Mouse (Mus musculus): ENCODE results near the gene Vars. TPM values are rescaled to one million over a fixed set of nuclear protein-coding genes. Genes with fewer than 3 reads are reported as not detected.
A peak's percentile ranks its signal among the peaks of the same experiment; 100 is the strongest.
"Not testable (repeated sequence)": the region's sequence is repeated elsewhere in the genome, so short reads cannot be mapped to it uniquely, and the experiment has no call there.

Gene Vars
- polyA plus RNA-seq, 1 experiment from 2014 or later: 222 TPM

GRCm38 (mm10) chr17:34999871-35000716, 693 bp upstream of the Vars start:
- Histone ChIP-seq H3K4me3 (peak overlapping the region; percentile 84), H3K36me3 (peaks cover 64% of the 10 kb centered on the region), H3K4me1 (peaks cover 41% of the 10 kb centered on the region), H3K27ac (peak overlapping the region; percentile 94)
- H3K9me3 ChIP-seq (replicated peaks); H3K27me3 ChIP-seq (ENCODE audit: low read depth, poor library complexity, severe bottlenecking): not testable (repeated sequence)
- WGBS: 31% methylated on average over 30 of the region's 32 CpGs
- peak; percentile 62 for DNase-seq (ENCODE audit: low spot score)

- WGBS: 1% methylated on average over 35 of the region's 35 CpGs
Observed at GRCm38 (mm10) chr17:35001452-35002152, 815 bp downstream of the Vars start.

DNA sequence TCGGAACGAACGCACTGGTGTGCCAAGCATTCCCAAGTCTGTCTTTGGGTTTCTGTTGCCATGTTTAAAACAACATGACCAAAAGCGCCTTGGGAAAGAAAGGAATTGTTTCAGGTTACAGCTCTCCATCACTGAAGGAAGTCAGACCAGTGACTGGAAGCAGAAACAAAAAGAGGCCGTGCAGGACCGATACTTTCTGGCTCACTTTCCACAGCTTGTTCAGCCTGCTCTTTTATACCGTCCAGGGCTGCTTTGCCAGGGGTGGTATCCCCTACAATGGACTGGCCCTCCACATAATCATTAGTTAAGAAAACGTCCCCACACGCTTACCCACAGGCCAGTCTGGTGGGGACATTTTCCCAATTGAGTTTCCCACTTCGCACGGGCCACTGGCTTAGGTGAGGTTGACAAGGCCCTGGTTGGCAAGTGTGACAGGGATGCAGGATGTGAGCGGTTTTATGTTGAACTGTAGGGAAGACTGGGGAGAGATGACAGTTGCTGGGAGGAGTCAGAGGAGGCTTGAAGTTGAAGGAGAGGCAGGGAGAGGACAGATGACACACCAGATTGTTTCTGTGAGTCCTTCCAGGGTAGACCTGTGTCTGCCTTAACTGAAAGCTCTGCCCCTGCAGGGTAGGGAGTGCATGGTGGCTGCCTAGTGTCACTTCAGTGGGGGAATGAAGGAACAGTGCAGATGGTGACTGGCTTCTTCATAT, 1.5 kb downstream of the Vars start:
- H3K27me3 ChIP-seq (ENCODE audit: low read depth, poor library complexity, severe bottlenecking): no peaks in the 10 kb centered on the region
- H3K4me1 ChIP-seq: peaks cover 37% of the 10 kb centered on the region
- peak overlapping the region; percentile 94 for H3K27ac ChIP-seq
- no peaks in the 10 kb centered on the region for H3K9me3 ChIP-seq (replicated peaks)
- H3K36me3 ChIP-seq: peaks cover 66% of the 10 kb centered on the region
- H3K4me3 ChIP-seq: peak overlapping the region; percentile 84
- no peak for DNase-seq (ENCODE audit: low spot score)
- 19% methylated on average over 12 of the region's 12 CpGs for WGBS

More at GRCm38 (mm10) chr17:35001452-35002152, 815 bp downstream of the Vars start:
- Histone ChIP-seq H3K36me3 (peaks cover 66% of the 10 kb centered on the region), H3K9me3 (replicated peaks) (no peaks in the 10 kb centered on the region), H3K4me3 (peak overlapping the region; percentile 84), H3K4me1 (peaks cover 41% of the 10 kb centered on the region), H3K27ac (peak overlapping the region; percentile 94), H3K27me3 (ENCODE audit: low read depth, poor library complexity, severe bottlenecking) (no peaks in the 10 kb centered on the region)
- no peak for DNase-seq (ENCODE audit: low spot score)

DNA sequence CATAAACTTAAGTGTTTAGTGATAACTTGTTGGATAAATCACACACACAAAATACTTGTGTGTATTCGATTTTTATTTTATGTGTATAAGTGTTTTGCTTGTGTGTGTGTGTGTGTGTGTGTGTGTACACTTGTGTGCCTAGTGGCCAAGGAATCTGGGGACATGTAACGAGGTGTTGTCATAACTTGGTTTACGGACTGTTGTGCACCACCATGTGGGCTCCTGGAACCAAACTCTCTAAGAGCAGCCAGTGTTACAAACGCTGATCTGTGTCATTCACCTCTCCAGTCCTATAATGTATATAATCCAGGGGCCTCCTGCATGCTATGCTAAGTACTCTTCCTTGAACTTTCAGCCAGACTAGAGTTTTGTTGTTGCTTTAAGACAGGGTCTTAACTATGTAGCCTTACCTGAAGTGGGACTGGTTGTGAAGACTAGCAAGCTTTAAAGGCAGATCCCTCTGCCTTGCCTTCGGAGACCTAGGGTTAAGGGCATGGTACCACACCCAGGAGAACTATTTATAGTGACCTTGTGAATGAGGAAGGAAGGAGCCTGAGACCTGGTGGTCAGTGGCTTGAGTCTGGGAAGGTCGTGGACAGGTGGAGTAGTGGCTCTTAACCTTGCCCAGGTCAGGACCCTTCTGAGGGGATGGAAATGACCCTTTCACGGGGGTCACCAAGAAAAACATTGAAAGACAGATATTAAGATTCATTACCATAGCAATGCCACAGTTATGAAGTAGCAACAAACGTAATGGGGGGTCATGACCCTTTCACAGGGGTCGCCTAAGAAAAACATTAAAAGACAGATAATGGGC, 2.4 kb downstream of the Vars start:
- WGBS: 74% methylated on average over 9 of the region's 9 CpGs
- H3K9me3 ChIP-seq (replicated peaks): no peaks in the 10 kb centered on the region
- peaks cover 37% of the 10 kb centered on the region for H3K4me1 ChIP-seq
- no peak overlapping the region for H3K27ac ChIP-seq
- peak overlapping the region; percentile 84 for H3K4me3 ChIP-seq
- peaks cover 66% of the 10 kb centered on the region for H3K36me3 ChIP-seq
- H3K27me3 ChIP-seq (ENCODE audit: low read depth, poor library complexity, severe bottlenecking): no peaks in the 10 kb centered on the region
- DNase-seq (ENCODE audit: low spot score): no peak

- whole genome bisulfite sequencing: 95% methylated on average over 17 of the region's 17 CpGs
- H3K27ac ChIP-seq: no peak overlapping the region
- peaks cover 66% of the 10 kb centered on the region for H3K36me3 ChIP-seq
- no peaks in the 10 kb centered on the region for H3K27me3 ChIP-seq (ENCODE audit: low read depth, poor library complexity, severe bottlenecking)
- H3K4me1 ChIP-seq: peaks cover 30% of the 10 kb centered on the region
- 0 out of 2 replicates have a peak overlapping the region, but pooled peaks have one; percentile 4 for H3K4me3 ChIP-seq
- no peak for DNase-seq (ENCODE audit: low spot score)
- no peaks in the 10 kb centered on the region for H3K9me3 ChIP-seq (replicated peaks)
Observed at GRCm38 (mm10) chr17:35004075-35004717, 3.4 kb downstream of the Vars start.

DNA sequence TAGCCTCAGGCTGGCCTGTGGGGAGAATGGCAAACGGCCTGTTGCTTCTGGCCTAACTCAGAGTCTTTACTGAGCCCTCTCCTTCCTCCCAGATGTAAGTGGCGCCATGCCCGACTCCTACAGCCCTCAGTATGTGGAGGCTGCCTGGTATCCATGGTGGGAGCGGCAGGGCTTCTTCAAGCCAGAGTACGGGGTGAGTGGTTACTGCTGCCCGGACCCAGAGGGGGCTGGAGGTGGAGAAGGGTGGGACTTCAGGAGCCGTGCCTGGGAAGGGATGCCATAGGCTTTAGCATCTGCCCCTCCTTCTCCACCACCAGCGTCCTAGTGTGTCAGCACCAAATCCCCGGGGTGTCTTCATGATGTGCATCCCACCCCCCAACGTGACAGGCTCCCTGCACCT, 4.4 kb downstream of the Vars start:
- DNase-seq (ENCODE audit: low spot score): no peak
- Histone ChIP-seq H3K4me1 (peaks cover 20% of the 10 kb centered on the region), H3K27ac (no peak overlapping the region), H3K27me3 (ENCODE audit: low read depth, poor library complexity, severe bottlenecking) (no peaks in the 10 kb centered on the region), H3K9me3 (replicated peaks) (no peaks in the 10 kb centered on the region), H3K4me3 (no peak overlapping the region), H3K36me3 (peaks cover 73% of the 10 kb centered on the region)
- WGBS: 96% methylated on average over 10 of the region's 10 CpGs

DNA sequence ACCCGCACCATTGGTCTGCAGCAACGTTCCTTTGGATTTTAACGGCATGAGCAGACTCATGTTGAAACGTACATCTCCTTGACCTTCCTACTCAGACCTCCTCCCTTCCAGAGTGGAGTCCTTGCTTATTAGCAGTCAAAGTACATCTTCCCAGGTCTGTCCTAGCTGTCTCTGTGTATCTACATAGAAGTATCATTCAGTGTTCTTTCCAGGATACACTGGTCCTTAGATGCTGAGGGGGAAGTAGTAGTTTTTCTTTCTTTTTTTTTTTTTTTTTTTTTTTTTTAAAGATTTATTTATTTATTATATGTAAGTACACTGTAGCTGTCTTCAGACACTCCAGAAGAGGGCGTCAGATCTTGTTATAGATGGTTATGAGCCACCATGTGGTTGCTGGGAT, 5.1 kb downstream of the Vars start:
- H3K4me3 ChIP-seq; DNase-seq (ENCODE audit: low spot score); H3K9me3 ChIP-seq (replicated peaks); H3K27ac ChIP-seq; H3K27me3 ChIP-seq (ENCODE audit: low read depth, poor library complexity, severe bottlenecking): not testable (repeated sequence)
- Histone ChIP-seq H3K4me1 (peaks cover 15% of the 10 kb centered on the region), H3K36me3 (peaks cover 81% of the 10 kb centered on the region)
- WGBS: 99% methylated on average over 4 of the region's 5 CpGs

DNA sequence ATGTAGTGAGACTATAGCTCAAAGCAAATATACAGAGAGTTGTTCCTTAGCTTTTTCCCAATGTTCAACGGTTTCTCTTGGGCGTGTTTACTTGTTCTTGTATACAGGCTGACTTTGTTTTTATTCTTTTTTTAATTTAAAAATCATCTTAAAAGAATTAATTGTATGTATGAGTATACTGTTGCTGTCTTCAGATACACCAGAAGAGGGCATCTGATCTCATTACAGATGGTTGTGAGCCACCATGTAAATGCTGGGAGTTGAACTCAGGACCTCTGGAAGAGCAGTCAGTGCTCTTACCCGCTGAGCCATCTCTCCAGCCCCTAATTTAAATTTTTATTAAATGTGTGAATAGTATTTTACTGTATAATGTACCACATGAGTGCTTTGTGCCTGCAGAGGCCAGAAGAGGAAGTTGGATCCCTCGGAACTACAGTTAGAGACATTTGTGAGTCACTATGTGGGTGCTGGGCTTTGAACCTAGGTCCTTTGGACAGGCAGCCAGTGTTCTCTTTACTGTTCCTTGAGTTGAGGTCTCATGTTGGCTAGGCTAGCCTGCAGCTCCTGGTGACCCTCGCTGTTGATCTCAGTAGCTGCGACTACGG, 6.7 kb downstream of the Vars start:
- H3K9me3 ChIP-seq (replicated peaks): no peaks in the 10 kb centered on the region
- H3K36me3 ChIP-seq: peaks cover 94% of the 10 kb centered on the region
- H3K4me1 ChIP-seq: peaks cover 11% of the 10 kb centered on the region
- H3K27me3 ChIP-seq (ENCODE audit: low read depth, poor library complexity, severe bottlenecking): no peaks in the 10 kb centered on the region
- WGBS: 96% methylated on average over 7 of the region's 7 CpGs
- no peak overlapping the region for H3K27ac ChIP-seq
- no peak overlapping the region for H3K4me3 ChIP-seq
- no peak for DNase-seq (ENCODE audit: low spot score)

DNA sequence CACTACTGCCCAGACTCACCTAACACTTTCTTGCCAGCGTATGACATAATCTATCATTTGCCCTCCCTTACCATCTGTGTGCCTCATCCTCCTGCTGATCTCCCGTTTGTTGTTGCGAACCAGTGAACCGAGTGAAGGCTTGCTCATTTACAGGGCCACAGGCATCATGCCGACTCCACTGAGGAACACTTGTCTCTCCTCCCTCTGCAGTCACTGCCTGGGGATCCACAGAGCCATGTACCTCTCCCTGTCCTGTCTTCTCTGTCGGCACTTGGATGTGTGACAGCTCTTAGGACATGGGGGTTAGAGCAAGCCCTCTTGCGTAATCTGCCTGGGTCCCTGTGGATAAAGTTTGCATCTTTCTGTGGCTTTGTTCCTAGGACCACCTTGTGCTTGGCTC, 8.8 kb downstream of the Vars start:
- Histone ChIP-seq H3K36me3 (peaks cover 99% of the 10 kb centered on the region), H3K9me3 (replicated peaks) (no peaks in the 10 kb centered on the region), H3K4me3 (no peak overlapping the region), H3K27ac (no peak overlapping the region), H3K27me3 (ENCODE audit: low read depth, poor library complexity, severe bottlenecking) (no peaks in the 10 kb centered on the region), H3K4me1 (no peaks in the 10 kb centered on the region)
- no peak for DNase-seq (ENCODE audit: low spot score)
- WGBS: 93% methylated on average over 7 of the region's 7 CpGs

DNA sequence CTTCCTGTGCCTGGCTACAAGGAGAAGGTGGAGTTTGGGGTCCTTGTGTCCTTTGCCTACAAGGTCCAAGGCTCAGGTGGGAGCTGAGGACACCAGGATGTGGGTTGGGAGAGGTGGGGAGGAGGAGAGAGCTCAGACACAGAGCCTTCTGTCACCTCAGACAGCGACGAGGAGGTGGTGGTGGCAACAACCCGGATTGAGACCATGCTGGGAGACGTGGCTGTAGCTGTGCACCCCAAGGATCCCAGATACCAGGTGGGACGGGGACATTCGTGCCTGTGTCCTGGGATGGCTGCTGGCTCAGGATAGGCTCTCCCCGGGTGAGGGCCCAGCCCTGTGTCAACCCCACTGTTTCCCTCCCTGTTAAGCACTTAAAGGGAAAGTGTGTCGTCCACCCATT, 10.7 kb downstream of the Vars start:
- WGBS: 92% methylated on average over 8 of the region's 8 CpGs
- Histone ChIP-seq H3K36me3 (peaks cover 100% of the 10 kb centered on the region), H3K4me3 (no peak overlapping the region), H3K27me3 (ENCODE audit: low read depth, poor library complexity, severe bottlenecking) (no peaks in the 10 kb centered on the region), H3K4me1 (no peaks in the 10 kb centered on the region), H3K9me3 (replicated peaks) (no peaks in the 10 kb centered on the region), H3K27ac (no peak overlapping the region)
- peak; percentile 28 for DNase-seq (ENCODE audit: low spot score)

DNA sequence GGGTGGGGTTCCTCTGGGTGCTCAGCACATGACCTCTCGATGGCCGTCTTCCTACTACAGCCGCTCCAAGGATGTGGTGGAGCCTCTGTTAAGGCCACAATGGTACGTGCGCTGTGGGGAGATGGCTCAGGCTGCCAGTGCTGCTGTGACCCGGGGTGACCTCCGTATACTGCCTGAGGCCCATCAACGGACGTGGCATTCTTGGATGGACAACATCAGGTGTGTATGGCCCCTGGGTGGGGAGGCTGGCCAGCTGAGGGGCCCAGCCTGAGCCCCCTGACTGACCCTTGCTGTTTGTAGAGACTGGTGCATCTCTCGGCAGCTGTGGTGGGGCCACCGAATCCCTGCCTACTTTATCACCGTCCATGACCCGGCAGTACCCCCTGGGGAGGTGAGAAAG, 11.6 kb downstream of the Vars start:
- DNase-seq (ENCODE audit: low spot score): peak; percentile 28
- Histone ChIP-seq H3K4me1 (no peaks in the 10 kb centered on the region), H3K27me3 (ENCODE audit: low read depth, poor library complexity, severe bottlenecking) (no peaks in the 10 kb centered on the region), H3K27ac (no peak overlapping the region), H3K36me3 (peaks cover 100% of the 10 kb centered on the region), H3K9me3 (replicated peaks) (no peaks in the 10 kb centered on the region), H3K4me3 (no peak overlapping the region)
- 86% methylated on average over 13 of the region's 13 CpGs for WGBS
